Mouse (Mus musculus): ENCODE results near the gene Mars.

Gene Mars

DNA sequence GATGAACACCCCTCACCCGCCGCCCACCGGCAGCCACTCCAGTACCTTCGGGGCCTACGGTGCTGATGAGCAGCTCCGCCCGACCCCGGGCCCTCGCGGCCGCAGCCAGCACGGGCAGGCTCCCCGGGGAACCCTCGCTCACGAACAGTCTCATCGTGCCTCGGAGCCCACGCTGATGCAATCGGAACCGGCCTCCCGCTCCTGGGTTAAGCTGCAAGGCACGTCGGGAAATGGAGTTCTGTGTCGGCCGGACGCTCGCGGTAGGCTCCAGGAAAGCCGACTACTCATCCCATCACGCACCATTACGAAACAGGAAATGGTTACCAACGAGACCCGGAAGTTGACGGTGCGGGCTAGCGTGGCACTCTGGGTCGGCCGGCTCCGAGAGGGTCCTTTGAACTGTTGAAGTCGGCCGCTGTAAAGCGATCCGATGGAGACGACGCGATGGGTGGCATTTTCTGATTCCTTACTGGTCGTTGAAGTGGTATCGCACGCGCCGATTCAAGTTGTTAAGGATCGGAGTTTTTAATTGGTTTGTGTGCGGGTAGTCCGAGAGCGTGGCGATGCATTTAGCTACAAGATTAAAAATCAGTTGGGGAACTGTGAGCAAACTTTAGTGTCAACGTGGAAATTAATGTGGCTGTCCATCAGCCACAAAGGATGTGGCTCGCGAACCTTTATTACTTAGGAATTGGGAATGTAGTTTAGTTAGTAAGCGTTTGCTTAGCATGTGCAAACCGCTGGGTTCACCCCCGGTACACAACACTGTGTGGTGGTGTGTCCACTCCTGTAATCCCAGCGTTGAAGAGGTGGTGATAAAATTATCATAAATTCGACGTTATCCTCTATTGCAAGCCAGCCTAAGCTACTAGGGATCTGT is at the start of gene Mars:
TSS of gene Mars (minus strand) at position 311 of the 880 bp plus-strand sequence.
- DNase-seq = peak; percentile 95 to 96

DNA sequence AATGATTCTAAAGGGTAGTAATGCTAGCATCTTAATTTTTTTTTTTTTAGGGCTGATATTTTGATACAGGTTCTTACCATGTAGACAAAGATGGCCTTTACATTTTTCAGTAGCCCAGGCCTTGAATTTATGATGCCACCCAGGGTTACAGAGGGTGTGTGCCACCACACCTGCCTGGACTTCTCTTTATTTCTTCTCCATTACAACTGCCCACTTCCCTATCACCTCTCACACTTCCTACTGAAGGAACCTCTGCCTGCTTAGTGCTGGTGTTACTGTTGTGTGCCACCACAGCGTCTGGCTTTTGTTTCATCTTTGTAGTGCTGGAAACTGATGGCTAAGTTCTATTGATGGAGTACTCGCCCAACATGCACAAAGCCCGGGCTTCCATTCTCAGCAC is 49.1 kb upstream of the Mars start:
- DNase-seq = no peak

DNA sequence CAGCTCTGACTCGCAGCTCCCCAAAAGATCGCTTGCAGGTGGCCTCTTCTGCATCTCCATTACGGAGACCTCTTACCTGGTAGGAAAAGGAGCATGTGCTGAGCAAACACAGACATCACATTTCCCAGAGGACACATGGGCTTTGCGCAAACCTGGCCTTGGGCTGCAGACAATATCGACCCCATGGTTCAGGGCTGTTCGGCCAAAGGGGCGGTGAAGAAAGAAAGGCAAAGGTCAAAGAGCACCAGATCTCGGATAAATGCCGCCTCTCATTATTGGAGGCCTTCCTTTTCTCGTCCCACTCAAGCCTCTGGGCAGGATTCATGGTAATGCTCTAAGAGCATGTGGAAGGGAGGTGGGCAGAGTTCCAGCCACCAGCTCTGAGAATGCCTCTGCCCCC is 43.8 kb upstream of the Mars start:
- no peak for DNase-seq

DNA sequence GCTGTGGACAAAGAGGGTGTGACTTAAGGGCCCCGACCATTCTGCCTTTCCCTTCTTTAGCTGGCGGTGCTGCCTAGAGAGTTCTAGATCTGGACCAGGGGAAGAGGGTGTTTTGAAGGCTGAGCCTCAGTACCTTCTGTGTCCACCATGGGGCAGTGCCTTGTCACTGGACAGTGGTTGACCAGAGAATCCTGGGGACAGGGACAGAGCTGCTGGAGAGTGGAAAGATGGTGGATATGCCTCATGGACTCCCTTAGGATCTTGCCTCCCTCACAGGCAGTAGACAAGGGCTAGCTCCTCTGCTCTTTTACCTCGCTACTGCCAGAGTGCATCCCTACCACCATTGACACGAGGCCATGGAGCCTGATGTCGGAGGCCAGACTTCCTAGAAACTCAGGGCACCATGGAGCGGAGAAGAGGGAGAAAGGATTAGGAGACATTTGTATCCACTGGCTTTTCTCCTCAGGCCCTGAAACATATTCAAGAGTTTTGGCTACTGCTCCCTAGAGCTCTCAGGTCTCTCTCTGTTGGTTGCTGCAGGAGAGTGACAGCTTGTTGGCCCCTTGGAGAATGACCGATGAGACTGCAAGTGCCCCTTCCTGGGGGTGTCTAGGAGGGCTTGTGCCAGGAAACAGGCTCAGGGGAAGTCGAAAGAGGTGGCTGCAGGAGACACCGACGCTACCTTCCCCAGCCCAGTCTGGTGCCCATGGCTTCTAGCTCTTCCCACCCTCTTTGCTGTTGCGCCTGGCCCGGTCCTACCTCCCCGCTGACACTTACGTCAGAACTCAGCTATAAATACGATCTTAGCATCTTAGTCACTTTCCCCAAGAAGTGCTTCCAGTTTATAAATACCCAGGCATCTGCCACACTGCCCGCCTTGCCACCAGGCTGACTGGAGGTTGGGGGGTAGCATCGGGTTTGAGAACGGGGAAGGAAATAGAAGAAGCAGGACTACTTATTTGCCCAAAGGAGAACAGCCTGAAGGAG is 42.6 kb upstream of the Mars start, which contains the start of gene Inhbe:
TSS of gene Inhbe (minus strand) at position 503 of the 987 bp plus-strand sequence.
- peak in 1 of 2 experiments; percentile 51 for DNase-seq

DNA sequence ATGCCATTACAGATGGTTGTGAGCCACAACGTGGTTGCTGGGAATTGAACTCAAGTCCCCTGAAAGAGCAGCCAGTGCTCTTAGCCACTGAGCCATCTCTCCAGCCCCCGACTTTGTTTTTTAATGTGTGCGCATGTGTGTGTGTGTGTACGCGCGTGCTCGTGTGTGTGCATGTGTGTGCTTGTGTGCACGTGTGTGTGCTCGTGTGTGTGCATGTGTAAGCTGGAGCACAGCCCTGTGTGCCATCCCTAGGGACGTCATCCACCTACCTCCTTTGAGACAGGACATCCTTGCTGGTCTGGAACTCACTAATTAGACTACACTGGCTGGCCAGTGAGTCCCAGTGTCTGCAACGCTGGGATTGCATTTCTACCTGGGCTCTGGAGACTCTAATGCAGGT is 41.2 kb upstream of the Mars start:
- no peak for DNase-seq

DNA sequence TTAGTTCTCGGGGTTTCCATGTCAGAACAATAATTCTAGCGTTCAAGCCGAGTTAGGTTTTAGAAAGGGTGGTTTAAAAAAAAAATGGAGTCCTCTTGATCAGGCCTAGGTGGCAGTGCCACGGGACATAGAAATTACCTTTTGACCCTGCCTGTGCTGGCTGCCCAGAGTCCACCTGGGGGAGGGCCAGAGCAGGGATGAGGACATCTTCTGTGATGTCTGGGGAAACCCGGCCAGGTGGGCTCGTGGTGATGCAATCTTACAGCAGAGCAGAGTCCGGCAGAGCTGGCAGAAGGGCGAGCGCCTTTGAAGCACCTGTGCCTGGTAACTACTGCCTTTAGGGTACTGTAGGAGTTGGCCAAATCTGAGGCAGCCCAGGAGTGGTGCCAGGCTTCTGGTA is 40.6 kb upstream of the Mars start:
- no peak for DNase-seq

DNA sequence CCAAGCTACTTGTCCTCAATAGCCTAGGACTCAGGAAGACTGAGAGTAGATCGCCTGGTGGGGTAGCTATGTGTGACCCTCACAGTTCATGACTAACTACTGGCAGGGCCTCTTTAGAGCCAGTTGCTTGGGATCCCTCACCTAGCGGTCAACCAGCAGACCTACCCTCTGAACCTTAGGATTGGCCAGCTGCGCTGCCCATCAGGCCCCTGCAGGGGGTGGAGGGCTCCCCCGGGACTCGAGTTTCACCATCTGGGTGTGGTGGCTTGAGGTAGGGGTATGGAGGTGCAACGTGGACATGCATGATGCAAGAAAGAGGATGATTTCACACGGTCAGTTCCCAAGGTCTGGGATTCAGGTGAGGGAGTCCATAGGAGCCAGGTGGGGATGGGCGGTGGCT is 40.1 kb upstream of the Mars start:
- no peak for DNase-seq

DNA sequence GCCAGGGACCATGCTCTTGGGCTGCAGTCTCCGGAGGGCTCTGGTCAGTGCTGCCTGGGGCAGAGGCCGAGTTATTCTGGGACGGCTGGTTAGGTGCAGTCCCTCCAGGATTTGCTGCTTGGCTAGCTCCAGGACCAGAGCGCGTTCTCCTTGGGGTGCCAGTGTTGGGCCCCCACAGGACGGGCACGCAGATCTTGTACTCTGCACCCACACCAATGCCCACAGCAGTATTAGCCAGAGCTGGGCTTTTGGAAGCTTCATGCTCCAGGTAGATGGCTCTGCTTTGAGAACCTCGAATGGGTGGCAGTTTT is 39.7 kb upstream of the Mars start:
- DNase-seq = no peak

DNA sequence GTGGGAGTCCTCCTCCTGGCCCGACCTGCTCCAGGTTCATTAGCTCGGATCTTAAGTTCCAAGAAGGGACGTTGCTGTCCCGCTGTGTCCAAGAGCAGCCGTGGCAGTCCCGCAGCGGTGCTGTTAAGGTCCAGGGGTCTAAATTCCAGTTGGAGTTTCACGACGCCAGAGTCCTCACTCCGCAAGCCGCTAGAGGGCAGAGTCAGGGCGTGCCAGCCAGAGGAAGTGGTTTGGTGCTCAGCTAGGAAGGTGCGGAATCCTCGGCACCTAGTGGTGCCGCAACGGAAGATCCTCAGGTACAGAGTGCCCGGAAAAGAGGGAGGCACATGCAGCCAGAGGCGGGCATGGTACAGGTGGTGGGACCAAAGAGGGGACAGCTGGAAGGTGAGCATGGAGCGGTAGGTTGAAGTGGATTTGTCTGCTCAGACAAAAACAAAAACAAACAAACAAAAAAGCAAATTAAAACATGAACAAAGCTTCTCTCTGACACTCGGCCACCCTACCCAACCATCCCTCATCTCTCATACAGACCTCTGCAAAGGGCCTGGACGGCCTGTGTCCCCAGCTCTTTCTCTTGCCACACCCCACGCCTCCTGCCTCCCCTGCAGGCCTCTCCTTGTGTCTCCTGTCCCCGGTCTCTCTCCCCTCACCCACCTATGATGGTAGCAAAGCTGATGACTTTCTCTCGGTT is 39.2 kb upstream of the Mars start:
- peak; percentile 66 to 79 for DNase-seq

DNA sequence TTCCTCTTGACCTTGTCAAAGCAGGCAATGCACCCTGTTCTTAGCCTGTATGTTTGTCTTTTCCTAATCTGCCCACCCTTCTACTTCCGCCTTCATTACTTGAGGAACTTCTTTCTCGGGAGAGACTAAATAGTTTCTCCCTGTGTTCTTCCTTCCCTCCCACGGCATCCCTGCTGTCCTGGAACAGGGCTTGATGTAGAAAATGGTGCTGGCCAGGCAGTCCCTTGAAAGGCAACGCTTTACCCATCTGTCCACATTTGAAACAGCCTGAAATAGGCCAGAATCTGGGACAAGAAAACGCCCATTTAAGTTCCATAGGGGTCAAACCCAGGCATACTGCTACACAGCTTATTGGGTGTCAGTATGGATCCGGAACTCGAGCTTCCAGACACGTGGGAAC is 38.2 kb upstream of the Mars start:
- no peak for DNase-seq

DNA sequence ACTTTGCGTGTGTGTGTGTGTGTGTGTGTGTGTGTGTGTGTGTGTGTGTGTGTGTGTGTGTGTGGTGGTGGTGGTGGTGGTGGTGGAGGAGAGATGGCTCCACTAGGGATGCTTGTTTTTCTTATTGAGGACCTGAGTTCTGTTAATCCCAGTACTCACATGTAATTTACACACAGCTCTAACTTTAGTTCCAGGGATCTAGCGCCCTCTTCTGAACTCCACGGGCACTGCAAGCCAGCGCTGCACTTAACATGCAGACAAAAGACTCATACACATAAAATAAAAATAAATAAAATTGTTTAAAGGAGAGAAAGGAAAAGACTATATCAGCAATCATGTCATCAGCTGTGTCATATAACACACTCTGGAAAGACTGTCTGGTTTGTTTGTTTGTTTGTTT is 37.4 kb upstream of the Mars start:
- no peak for DNase-seq

DNA sequence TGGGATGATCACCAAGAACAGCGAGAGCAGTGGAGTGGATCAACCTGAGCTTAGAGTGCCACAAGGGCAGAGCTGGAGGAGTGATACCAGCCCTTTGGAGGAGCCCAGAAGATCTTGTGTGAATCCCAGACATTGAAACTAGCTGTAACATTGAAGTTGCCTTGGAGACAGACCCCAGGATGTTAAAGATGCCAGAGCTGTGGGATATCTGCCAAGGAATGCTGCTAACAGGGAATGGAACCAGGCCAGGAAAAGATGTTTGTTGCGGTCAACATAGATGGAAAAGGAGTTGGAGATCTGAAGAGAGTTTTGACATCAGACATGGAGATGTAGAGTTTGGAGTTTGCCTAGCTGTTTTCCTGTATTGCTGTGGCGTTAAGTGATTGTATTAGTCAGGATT is 34.6 kb upstream of the Mars start:
- no peak for DNase-seq

DNA sequence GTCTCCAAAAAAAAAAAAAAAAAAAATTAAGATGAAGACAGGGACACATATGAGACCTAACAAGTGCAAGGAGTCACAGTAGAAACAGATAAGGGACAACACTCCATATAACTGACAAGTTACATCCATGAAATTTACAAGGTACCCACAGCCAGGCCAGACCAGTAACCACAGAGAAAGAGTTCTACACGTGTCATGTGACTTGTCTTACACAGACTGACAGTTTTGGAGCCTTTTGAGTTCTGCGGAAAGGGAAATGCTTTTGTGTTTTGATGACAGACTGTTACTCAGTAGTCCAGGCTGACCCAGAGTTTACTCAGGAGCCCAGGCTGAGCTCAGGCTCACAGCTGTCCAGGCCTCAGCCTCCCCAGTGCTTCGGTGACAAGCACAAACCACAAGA is 31.4 kb upstream of the Mars start:
- no peak for DNase-seq

DNA sequence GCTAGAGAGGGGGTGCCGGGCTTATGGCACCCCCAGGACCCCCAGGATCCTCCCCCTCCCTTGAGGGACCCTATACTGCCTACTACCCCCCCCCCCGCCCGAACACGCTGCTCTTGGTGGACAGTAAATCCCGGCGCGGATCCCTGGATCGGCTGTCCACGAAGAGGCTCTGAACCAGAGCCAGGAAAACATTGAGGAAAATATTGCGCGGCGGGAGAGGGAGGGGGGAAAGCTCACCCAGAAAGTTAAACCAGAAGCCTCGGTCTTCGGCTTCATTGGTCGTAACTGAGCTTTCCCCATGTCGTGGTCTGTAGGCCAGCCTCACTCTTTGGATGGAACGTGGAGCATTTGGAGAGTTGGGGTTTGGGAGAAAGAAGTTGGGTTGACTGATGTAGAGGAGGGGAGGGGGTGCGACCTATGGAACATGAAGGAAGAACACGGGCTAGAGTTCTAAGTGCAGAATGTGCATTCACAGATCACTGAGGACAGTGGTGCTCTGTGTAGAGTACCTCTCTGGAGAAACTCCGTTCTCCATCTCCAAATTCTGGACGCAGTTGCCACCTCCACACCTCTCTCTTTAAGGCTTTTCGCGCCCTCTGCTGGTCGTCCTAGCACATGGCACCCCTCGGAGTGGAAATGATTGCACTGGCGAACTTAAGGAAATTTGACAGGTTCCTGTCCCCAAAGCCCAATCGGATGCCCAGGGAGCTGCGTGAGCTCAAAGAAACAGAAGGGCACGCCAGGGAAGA is 30.5 kb upstream of the Mars start, which contains the start of gene Gli1:
TSS of gene Gli1 (minus strand) at position 84 of the 749 bp plus-strand sequence.
- peak; percentile 80 to 91 for DNase-seq

DNA sequence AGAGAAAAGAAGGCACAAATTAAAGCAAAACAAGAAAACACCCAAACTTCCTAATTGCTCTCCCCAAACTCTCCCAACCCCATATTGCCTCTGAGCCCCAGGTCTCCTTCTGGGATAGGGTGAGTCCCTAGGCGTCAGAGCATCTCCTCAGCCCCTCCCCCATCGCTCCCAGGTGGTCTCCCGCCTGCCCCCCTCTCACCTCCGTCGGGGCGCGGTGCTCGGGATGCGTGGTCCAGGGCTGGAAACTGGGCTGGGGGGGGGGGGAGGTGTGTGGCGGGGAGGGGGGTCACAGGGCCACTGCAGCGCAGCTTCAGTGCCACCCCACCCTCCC is 29.7 kb upstream of the Mars start:
- no peak for DNase-seq

DNA sequence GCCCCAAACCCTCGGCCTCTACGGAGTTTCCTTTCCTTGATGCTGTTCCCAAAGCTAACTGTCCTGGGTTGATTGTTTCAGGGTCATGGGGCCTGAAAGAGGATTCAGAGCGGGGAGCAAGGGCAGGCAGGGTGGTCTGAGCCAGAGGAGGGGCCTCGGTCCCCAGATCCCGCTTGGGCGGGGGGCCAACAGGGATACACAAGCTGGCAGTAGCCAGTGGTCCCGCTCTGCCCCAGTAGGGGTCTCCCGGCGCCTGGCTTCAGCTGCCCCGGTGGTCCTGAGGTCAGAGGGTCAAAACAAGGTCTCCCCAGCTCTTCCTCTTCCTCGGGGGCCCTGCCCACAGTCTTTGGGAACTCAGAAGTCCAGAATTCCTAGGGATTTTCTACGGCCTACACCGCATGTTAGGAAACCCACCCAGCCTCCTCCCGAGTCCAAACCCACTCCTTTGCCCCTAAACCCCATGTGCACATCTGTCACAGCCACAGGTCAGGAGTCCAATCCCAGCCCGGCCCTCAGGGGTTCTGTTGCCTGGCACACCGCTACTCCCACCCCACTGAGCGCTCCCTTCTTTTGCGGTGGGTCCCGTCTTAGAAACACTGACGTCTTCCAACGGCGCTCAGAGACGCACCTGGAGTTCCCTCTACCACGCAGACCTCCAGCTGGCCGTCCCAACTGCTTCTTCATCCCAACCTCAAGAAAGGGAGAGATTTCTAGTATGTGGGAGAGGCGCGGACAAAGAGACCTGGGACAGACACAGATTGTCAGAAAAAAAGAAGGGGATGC is 29.2 kb upstream of the Mars start:
- DNase-seq = peak; percentile 41 to 46

DNA sequence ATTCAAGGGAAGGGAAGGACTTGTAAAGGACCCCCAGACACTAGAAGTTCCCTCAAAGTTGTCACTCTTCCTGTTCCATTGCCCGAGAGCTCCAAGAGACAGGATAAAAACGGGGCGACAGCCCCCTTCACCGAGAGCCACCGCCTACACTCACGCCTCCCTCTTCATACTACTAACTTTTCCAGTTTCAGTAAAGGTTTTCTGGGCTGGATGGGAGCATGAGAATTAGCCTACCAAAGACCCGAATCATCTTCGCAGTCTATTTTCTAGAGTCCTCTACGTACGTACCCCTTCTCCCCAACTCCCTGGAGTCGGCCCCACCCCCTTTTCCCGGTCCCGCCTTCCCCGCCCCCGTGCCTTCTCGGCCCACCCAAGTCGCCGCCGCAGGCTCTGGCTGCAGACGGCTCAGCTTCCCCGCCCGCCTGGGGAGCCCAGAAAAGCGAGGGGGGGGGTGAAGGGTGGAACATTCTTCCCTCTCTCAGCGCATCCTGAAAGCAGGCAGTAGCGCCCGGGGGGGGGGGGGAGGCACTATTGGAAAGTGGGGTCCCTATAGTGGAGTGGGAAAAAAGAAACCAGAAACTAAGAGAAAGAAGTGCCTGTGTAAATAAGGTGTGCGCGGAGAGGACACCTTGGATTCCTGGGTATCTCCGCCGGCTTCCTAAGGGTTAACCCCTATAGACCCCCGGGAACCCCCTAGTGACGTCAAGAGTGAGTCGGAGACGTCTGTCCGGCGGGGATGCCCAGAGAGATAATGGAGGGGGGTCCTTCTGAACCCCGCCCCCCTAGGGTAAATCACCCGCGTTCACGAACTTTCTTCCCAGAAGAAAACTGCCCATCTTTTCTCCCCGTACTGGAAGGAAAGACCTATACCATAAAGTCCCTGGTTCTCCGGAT is 28.3 kb upstream of the Mars start:
- peak; percentile 72 to 79 for DNase-seq

DNA sequence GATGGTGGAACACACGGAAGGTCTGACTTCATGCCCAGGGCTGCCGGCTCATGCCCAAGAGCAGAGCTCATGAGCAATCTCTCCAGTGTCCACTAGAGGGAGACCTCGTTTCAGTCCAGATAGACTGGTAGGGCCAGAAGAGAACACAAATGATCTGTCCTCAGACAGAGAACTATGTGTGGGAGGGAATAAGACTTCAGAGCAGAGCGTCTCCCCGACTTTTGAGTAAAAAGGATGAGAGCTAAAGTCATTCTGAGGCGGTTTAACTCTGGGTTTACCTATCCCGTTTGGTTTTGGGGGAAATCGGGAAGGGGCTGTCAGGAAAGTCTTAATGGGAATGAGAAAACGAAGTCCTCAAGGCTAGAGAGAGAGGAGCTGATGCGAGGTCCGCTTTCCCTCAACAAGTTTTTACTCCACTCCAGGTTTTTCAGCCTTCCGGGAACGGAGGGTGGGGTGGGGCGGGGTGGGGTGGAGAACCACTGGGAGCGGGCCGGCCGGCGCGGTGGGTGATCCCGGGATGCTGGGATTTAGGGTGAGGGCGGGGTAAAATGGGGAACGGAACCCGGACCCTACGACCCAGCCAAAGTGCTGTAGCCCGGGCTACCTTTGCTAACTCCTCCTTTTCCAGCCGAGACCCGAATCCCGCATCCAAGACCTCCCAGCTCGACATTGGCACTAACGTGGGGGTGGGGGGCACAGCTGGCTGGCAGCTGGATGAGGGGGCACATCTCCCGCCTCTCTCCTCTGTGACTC is 27.5 kb upstream of the Mars start:
- DNase-seq = peak; percentile 80 to 90

DNA sequence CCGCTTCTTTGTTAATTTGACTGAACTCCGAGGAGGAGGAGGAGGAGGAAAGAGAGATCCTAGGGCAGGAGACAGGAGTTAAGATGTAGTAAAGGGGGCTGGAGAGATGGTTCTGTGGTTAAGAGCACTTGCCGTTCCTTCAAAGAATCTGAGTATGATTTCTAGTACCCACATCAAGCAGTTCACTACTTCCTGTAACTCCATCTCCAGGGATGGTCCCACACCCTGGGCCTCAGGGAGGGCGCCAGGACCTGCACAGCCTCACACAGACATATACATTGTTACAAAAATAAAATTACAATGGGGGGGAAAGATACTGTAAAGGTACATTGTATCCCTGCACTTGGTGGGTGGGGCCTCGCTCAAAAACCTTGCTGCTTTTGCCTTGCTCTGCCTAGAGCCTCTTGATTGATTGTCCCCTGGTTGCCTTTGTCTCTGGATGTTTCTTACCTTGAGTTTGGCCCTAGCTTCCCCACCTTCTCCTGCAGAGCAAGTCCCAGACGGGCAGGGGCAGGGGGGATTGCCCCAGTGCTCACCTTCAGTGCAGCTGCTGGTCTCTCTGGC is 26.0 kb upstream of the Mars start:
- no peak for DNase-seq

Data from lung, postnatal 4 days (tissue).